Mouse (Mus musculus) ES-E14 (cell line): Measurements from ENCODE around the gene Egfl8.

Source experiments
- CHD2 ChIP-seq: IDR thresholded peaks from 2 replicates; pipeline ENCODE4 v1.6.1; 2014; ENCODE audit warnings: mild to moderate bottlenecking, low read depth, low read length, inconsistent platforms
- HCFC1 ChIP-seq: IDR thresholded peaks from 2 replicates; pipeline ENCODE4 v1.6.1; 2012; ENCODE audit warnings: low read length, inconsistent platforms, borderline replicate concordance; ENCODE audit not compliant: insufficient read depth
- MAFK ChIP-seq: IDR thresholded peaks from 2 replicates; pipeline ENCODE4 v1.6.1; 2014; ENCODE audit warnings: mild to moderate bottlenecking, low read depth, low read length, inconsistent platforms; ENCODE audit not compliant: insufficient read depth
- ZC3H11A ChIP-seq: IDR thresholded peaks from 2 replicates; pipeline ENCODE4 v1.6.1; 2012; ENCODE audit warnings: low read depth, mild to moderate bottlenecking, inconsistent platforms, low read length, borderline replicate concordance
- ZNF384 ChIP-seq: IDR thresholded peaks from 2 replicates; pipeline ENCODE4 v1.6.1; 2012; ENCODE audit warnings: low read depth, low read length, inconsistent platforms

GRCm38 (mm10) chr17:34583397-34583796, 32.4 kb downstream of the Egfl8 start:
- TF ChIP-seq HCFC1 (no peak), MAFK (no peak), CHD2 (no peak), ZNF384 (no peak), ZC3H11A (no peak)
